Mouse (Mus musculus) layer of hippocampus, adult 9-11 months (tissue): ENCODE measurements at regions not wholly inside any gene's neighbourhood (a gene's known extent, or its start where the extent isn't known, plus 50 kb on each side); places are given as distances from the start of the nearest gene placed in this dataset.

Source experiments
- DNase-seq: peaks from one replicate; pipeline ENCODE4 v3.0.0; 2022

GRCm38 (mm10) chr9:69814432-69814831 lies 53.7 kb upstream of the Foxb1 start:
- DNase-seq: no peak

- peak; percentile 4 for DNase-seq
Observed at GRCm38 (mm10) chr9:69823179-69823966, 62.6 kb upstream of the Foxb1 start.

GRCm38 (mm10) chr9:69828428-69828827 lies 67.7 kb upstream of the Foxb1 start:
- DNase-seq: no peak

GRCm38 (mm10) chr9:69835396-69835795 lies 74.7 kb upstream of the Foxb1 start:
- no peak for DNase-seq

- DNase-seq: no peak
Observed at GRCm38 (mm10) chr9:69839198-69839597, 78.5 kb upstream of the Foxb1 start.

GRCm38 (mm10) chr9:69844712-69845111 lies 84.0 kb upstream of the Foxb1 start:
- DNase-seq: no peak

GRCm38 (mm10) chr9:69845210-69845609 lies 84.5 kb upstream of the Foxb1 start:
- no peak for DNase-seq

- DNase-seq: no peak
Observed at GRCm38 (mm10) chr9:69856621-69857020, 95.9 kb upstream of the Foxb1 start.

- DNase-seq: no peak
Observed at GRCm38 (mm10) chr9:69858619-69859018, 97.9 kb upstream of the Foxb1 start.

- DNase-seq: no peak
Observed at GRCm38 (mm10) chr9:69870182-69870581, 109.4 kb upstream of the Foxb1 start.

GRCm38 (mm10) chr9:69886351-69886750 lies 102.9 kb upstream of the Bnip2 start:
- no peak for DNase-seq

GRCm38 (mm10) chr9:69898016-69898415 lies 91.2 kb upstream of the Bnip2 start:
- no peak for DNase-seq

GRCm38 (mm10) chr9:69899371-69899770 lies 89.9 kb upstream of the Bnip2 start:
- DNase-seq: no peak

GRCm38 (mm10) chr9:69900871-69901270 lies 88.4 kb upstream of the Bnip2 start:
- DNase-seq: no peak

- no peak for DNase-seq
Observed at GRCm38 (mm10) chr9:69907123-69907945, 81.9 kb upstream of the Bnip2 start.

GRCm38 (mm10) chr9:69910621-69911020 lies 78.6 kb upstream of the Bnip2 start:
- DNase-seq: no peak

GRCm38 (mm10) chr9:69928126-69928525 lies 61.1 kb upstream of the Bnip2 start:
- no peak for DNase-seq

- DNase-seq: no peak
Observed at GRCm38 (mm10) chr9:69937863-69938262, 51.4 kb upstream of the Bnip2 start.
